Mouse (Mus musculus) C2C12 (cell line): ENCODE results near the gene Morc2a.
A peak's percentile ranks its signal among the peaks of the same experiment; 100 is the strongest.
"Not testable (repeated sequence)": the region's sequence is repeated elsewhere in the genome, so short reads cannot be mapped to it uniquely, and the experiment has no call there.

Experiments used
- CTCF ChIP-seq: IDR thresholded peaks from one replicate; pipeline ENCODE4 v1.5.1; 2011; ENCODE audit not compliant: control insufficient read depth, insufficient read depth, insufficient read length
- MAX ChIP-seq: IDR thresholded peaks from one replicate; pipeline ENCODE4 v1.6.1; 2011; ENCODE audit warnings: mild to moderate bottlenecking, control low read depth
- USF1 ChIP-seq: IDR thresholded peaks from one replicate; pipeline ENCODE4 v1.6.1; 2011; ENCODE audit warnings: low read depth, mild to moderate bottlenecking, control low read depth, moderate library complexity

DNA sequence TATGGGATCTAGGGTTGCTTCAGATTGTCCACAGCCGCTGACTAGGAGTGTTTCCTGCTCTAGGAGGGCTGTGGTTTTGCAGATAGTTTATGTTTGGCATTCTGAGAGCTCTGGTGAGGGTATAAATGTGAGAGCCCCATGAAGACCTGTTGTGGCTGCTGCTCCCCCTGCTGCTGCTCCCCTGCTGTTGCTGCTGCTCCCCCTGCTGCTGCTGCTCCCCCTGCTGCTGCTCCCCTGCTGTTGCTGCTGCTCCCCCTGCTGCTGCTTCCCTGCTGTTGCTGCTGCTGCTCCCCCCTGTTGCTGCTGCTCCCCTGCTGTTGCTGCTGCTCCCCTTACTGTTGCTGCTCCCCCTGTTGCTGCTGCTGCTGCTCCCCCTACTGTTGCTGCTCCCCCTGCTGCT lies 47.0 kb upstream of the Morc2a start:
- peak; percentile 11 for TF ChIP-seq CTCF
- TF ChIP-seq MAX, USF1: not testable (repeated sequence)
